15 mouse cellular contexts compared by ENCODE assay signal in the genomic region with DNA sequence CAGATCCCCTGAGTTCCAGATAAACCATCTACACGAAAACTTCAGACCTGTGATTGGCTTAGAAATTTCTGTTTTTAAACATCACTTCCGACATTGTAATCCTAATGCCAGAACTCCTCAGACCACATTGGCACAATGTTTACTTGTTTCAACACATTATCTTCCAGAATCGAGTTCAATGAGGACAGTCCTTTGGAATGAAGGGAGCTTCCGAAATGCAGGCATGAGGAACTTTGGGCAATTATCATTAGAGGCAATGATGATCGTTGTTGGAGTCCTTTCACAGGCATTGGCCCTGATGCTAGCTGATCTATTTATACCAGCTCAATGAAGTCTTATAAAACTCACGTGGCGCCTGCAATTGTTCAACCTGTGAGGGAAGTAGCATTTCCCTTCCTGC.
"Had no signal": no experiment of that assay in that cellular context is flagged by ENCODE, and none has a peak within 500 bp of the region (broad histone marks: within the 10 kb centered on the region; RNA-seq: fewer than 3 reads in every experiment).

No protein-coding gene starts in this region.

- H3K9me3 ChIP-seq: neural tube, embryonic 15.5 days; stomach, embryonic 15.5 days had no signal

- H3K4me1 ChIP-seq: neural tube, embryonic 15.5 days; stomach, embryonic 15.5 days had no signal

- DNase-seq: retina, postnatal 1 day; right cerebral cortex, adult 18-20 months; right cerebral cortex, postnatal 14 days; right cerebral cortex, postnatal 25 days; right cerebral cortex, postnatal 4 days; spleen, adult 18-20 months; thymus, adult 18-20 months; thymus, adult 2 months; thymus, postnatal 14 days; thymus, postnatal 25 days; thymus, postnatal 36 days; thymus, postnatal 4 days had no signal

- H3K9ac ChIP-seq: neural tube, embryonic 15.5 days; stomach, embryonic 15.5 days had no signal

- H3K4me3 ChIP-seq: neural tube, embryonic 15.5 days; stomach, embryonic 15.5 days had no signal

- H3K27ac ChIP-seq: neural tube, embryonic 15.5 days; stomach, embryonic 15.5 days; stomach, postnatal 0 days had no signal

- H3K36me3 ChIP-seq: neural tube, embryonic 15.5 days; stomach, embryonic 15.5 days had no signal

- H3K27me3 ChIP-seq: neural tube, embryonic 15.5 days; stomach, embryonic 15.5 days had no signal
